Mouse (Mus musculus) kidney, adult 2 months (tissue): ENCODE results near the gene Pmm2.

Experiments
- CTCF ChIP-seq: fragments of 200-500 bp; conservative IDR thresholded peaks from 2 replicates; pipeline ENCODE4 v1.5.1; 2011; ENCODE audit warnings: low read depth, mild to moderate bottlenecking, control low read depth, low read length, moderate library complexity, mixed read lengths; ENCODE audit not compliant: insufficient read depth, insufficient read length
- POLR2A ChIP-seq: fragments of 200-500 bp; IDR thresholded peaks from one replicate; pipeline ENCODE4 v1.6.1; 2011; ENCODE audit warnings: low read depth, low read length, control low read depth

DNA sequence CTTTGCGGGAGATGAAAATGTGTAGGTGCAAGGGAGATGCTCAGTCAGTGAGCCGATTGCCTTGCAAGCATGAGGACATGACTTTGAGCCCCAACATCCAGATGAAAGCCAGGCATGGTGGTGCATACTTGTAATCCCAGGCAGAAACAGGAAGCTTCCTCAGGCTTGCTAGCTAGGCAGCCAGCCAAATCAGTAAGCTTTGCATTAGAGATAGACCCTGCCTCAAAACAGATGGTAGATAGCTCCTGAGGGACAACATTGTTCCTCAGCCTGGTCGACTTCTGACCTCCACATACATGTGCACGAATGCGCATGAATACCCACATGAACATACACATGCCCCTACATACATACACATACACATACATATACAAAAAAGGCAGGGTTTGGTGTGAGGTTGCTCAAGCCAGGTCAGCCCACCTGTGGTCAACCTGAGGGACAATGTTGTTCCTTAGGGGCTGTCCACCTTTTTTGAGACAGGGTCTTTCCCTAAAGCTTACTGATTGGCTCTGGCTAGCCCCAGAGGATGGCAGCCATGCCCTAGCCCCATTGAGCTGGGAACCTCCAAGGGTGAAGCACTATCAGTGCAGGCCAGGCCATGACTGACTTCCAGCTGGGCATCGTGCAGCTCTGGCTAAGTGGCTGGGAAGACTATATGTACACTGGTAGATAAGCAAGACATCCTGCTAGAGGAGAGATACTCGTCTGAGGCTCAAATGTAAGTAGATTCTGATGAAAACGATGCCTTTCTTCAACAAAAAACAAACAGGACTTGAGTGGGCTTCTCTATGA lies 25.1 kb upstream of the Pmm2 start:
- TF ChIP-seq POLR2A = no peak
- no peak for TF ChIP-seq CTCF
